Mouse (Mus musculus): ENCODE measurements around the gene Bend7. TPM values are rescaled to one million over a fixed set of nuclear protein-coding genes. Genes with fewer than 3 reads are reported as not detected.
A peak's percentile ranks its signal among the peaks of the same experiment; 100 is the strongest.

Bend7 gene
- total and polyA plus RNA-seq, 2 experiments from 2014 or later = 4.7 to 7.2 TPM

- WGBS = 3% methylated on average over 41 of the region's 49 CpGs
- peak; percentile 40 for DNase-seq (ENCODE audit: low spot score)
- H3K4me3 ChIP-seq (ENCODE audit: low read length) = peak overlapping the region; percentile 90
- no peak for TF ChIP-seq CTCF (IDR thresholded peaks at IDR 0.05; ENCODE audit: low read depth)
- H3K9ac ChIP-seq (replicated peaks; ENCODE audit: low read length) = peak overlapping the region; percentile 80
- peak; percentile 72 for ATAC-seq
- no peaks in the 10 kb centered on the region for H3K4me1 ChIP-seq (ENCODE audit: insufficient read depth, low read length)
- H3K4me2 ChIP-seq (ENCODE audit: low read depth, low read length) = peak overlapping the region; percentile 88
- H3K27me3 ChIP-seq (ENCODE audit: insufficient read depth, low read length) = no peaks in the 10 kb centered on the region
- no peaks in the 10 kb centered on the region for H3K9me3 ChIP-seq (ENCODE audit: low read length)
- H3K27ac ChIP-seq = peak overlapping the region; percentile 69; the same call in 1 of the 2 replicates
- H3K36me3 ChIP-seq (ENCODE audit: insufficient read depth, low read length) = no peaks in the 10 kb centered on the region
These were observed 406 bp upstream of the Bend7 start for GRCm38 (mm10) chr2:4717081-4717768.

GRCm38 (mm10) chr2:4723088-4723487 is 5.5 kb downstream of the Bend7 start:
- WGBS = 94% methylated on average over 8 of the region's 8 CpGs
- Histone ChIP-seq H3K4me2 (ENCODE audit: low read depth, low read length) (no peak overlapping the region), H3K27ac (no peak overlapping the region), H3K9ac (replicated peaks; ENCODE audit: low read length) (no peak overlapping the region), H3K27me3 (ENCODE audit: insufficient read depth, low read length) (no peaks in the 10 kb centered on the region), H3K4me1 (ENCODE audit: insufficient read depth, low read length) (no peaks in the 10 kb centered on the region), H3K36me3 (ENCODE audit: insufficient read depth, low read length) (no peaks in the 10 kb centered on the region), H3K4me3 (ENCODE audit: low read length) (no peak overlapping the region), H3K9me3 (ENCODE audit: low read length) (no peaks in the 10 kb centered on the region)
- no peak for ATAC-seq
- no peak for TF ChIP-seq CTCF (IDR thresholded peaks at IDR 0.05; ENCODE audit: low read depth)
- DNase-seq (ENCODE audit: low spot score) = no peak

- Histone ChIP-seq H3K4me2 (ENCODE audit: low read depth, low read length) (no peak overlapping the region), H3K4me1 (ENCODE audit: insufficient read depth, low read length) (no peaks in the 10 kb centered on the region), H3K36me3 (ENCODE audit: insufficient read depth, low read length) (no peaks in the 10 kb centered on the region), H3K27ac (no peak overlapping the region), H3K9ac (replicated peaks; ENCODE audit: low read length) (no peak overlapping the region), H3K9me3 (ENCODE audit: low read length) (no peaks in the 10 kb centered on the region), H3K27me3 (ENCODE audit: insufficient read depth, low read length) (no peaks in the 10 kb centered on the region), H3K4me3 (ENCODE audit: low read length) (no peak overlapping the region)
- ATAC-seq = no peak
- TF ChIP-seq CTCF (IDR thresholded peaks at IDR 0.05; ENCODE audit: low read depth) = no peak
- no peak for DNase-seq (ENCODE audit: low spot score)
- 96% methylated on average over 4 of the region's 4 CpGs for WGBS
These were observed 12.5 kb downstream of the Bend7 start for GRCm38 (mm10) chr2:4730161-4730560.

- Histone ChIP-seq H3K4me1 (ENCODE audit: insufficient read depth, low read length) (no peaks in the 10 kb centered on the region), H3K36me3 (ENCODE audit: insufficient read depth, low read length) (no peaks in the 10 kb centered on the region), H3K4me3 (ENCODE audit: low read length) (no peak overlapping the region), H3K27ac (no peak overlapping the region), H3K27me3 (ENCODE audit: insufficient read depth, low read length) (no peaks in the 10 kb centered on the region), H3K9ac (replicated peaks; ENCODE audit: low read length) (no peak overlapping the region), H3K9me3 (ENCODE audit: low read length) (no peaks in the 10 kb centered on the region), H3K4me2 (ENCODE audit: low read depth, low read length) (no peak overlapping the region)
- TF ChIP-seq CTCF (IDR thresholded peaks at IDR 0.05; ENCODE audit: low read depth) = no peak
- DNase-seq (ENCODE audit: low spot score) (no peak), ATAC-seq (no peak)
- WGBS = 77% methylated on average over 1 of the region's 1 CpGs
These were observed 16.3 kb downstream of the Bend7 start for GRCm38 (mm10) chr2:4733971-4734370.

- no peak overlapping the region for H3K4me2 ChIP-seq (ENCODE audit: low read depth, low read length)
- WGBS = 83% methylated on average over 7 of the region's 7 CpGs
- H3K4me3 ChIP-seq (ENCODE audit: low read length) = no peak overlapping the region
- no peaks in the 10 kb centered on the region for H3K9me3 ChIP-seq (ENCODE audit: low read length)
- H3K4me1 ChIP-seq (ENCODE audit: insufficient read depth, low read length) = no peaks in the 10 kb centered on the region
- H3K27me3 ChIP-seq (ENCODE audit: insufficient read depth, low read length) = no peaks in the 10 kb centered on the region
- no peak for ATAC-seq
- no peak for TF ChIP-seq CTCF (IDR thresholded peaks at IDR 0.05; ENCODE audit: low read depth)
- no peak overlapping the region for H3K27ac ChIP-seq
- no peak overlapping the region for H3K9ac ChIP-seq (replicated peaks; ENCODE audit: low read length)
- DNase-seq (ENCODE audit: low spot score) = no peak
- no peaks in the 10 kb centered on the region for H3K36me3 ChIP-seq (ENCODE audit: insufficient read depth, low read length)
These were observed 18.6 kb downstream of the Bend7 start for GRCm38 (mm10) chr2:4736095-4736797.

GRCm38 (mm10) chr2:4736798-4737155 is 19.1 kb downstream of the Bend7 start:
- Histone ChIP-seq H3K27me3 (ENCODE audit: insufficient read depth, low read length) (no peaks in the 10 kb centered on the region), H3K4me2 (ENCODE audit: low read depth, low read length) (no peak overlapping the region), H3K9ac (replicated peaks; ENCODE audit: low read length) (no peak overlapping the region), H3K4me1 (ENCODE audit: insufficient read depth, low read length) (no peaks in the 10 kb centered on the region), H3K36me3 (ENCODE audit: insufficient read depth, low read length) (no peaks in the 10 kb centered on the region), H3K4me3 (ENCODE audit: low read length) (no peak overlapping the region), H3K9me3 (ENCODE audit: low read length) (no peaks in the 10 kb centered on the region), H3K27ac (no peak overlapping the region)
- WGBS = 86% methylated on average over 4 of the region's 4 CpGs
- no peak for DNase-seq (ENCODE audit: low spot score)
- ATAC-seq = no peak
- TF ChIP-seq CTCF (IDR thresholded peaks at IDR 0.05; ENCODE audit: low read depth) = no peak

- ATAC-seq = no peak
- no peak overlapping the region for H3K4me2 ChIP-seq (ENCODE audit: low read depth, low read length)
- no peak for DNase-seq (ENCODE audit: low spot score)
- no peaks in the 10 kb centered on the region for H3K4me1 ChIP-seq (ENCODE audit: insufficient read depth, low read length)
- no peaks in the 10 kb centered on the region for H3K9me3 ChIP-seq (ENCODE audit: low read length)
- H3K27me3 ChIP-seq (ENCODE audit: insufficient read depth, low read length) = no peaks in the 10 kb centered on the region
- WGBS = 85% methylated on average over 6 of the region's 6 CpGs
- no peak overlapping the region for H3K9ac ChIP-seq (replicated peaks; ENCODE audit: low read length)
- no peak overlapping the region for H3K27ac ChIP-seq
- no peaks in the 10 kb centered on the region for H3K36me3 ChIP-seq (ENCODE audit: insufficient read depth, low read length)
- H3K4me3 ChIP-seq (ENCODE audit: low read length) = no peak overlapping the region
- TF ChIP-seq CTCF (IDR thresholded peaks at IDR 0.05; ENCODE audit: low read depth) = no peak
These were observed 34.3 kb downstream of the Bend7 start for GRCm38 (mm10) chr2:4751918-4752317.

Measured in hindbrain, postnatal 0 days (tissue).